Mouse (Mus musculus) C2C12 (cell line): Measurements from ENCODE around the gene Setx. TPM values are rescaled to one million over a fixed set of nuclear protein-coding genes. Genes with fewer than 3 reads are reported as not detected.
A peak's percentile ranks its signal among the peaks of the same experiment; 100 is the strongest.

Source experiments
- H3K27me3 ChIP-seq: one replicate; pipeline ENCODE4 v1.6.1; 2011; ENCODE audit not compliant: control insufficient read depth, insufficient read depth, insufficient read length
- H3K36me3 ChIP-seq: one replicate; pipeline ENCODE4 v1.6.1; 2011; ENCODE audit not compliant: control insufficient read depth, insufficient read depth
- H3K4me3 ChIP-seq: one replicate; pipeline ENCODE4 v1.5.1; 2011; ENCODE audit warnings: mild to moderate bottlenecking, control low read depth; ENCODE audit not compliant: poor library complexity, insufficient read depth, severe bottlenecking
- H3K79me2 ChIP-seq: one replicate; pipeline ENCODE4 v1.6.1; 2011; ENCODE audit not compliant: control insufficient read depth, insufficient read depth
- H3K79me3 ChIP-seq: one replicate; pipeline ENCODE4 v1.6.1; 2011; ENCODE audit warnings: low read depth, control low read depth
- H3ac ChIP-seq: one replicate; pipeline ENCODE3; 2011; ENCODE audit warnings: low read depth; ENCODE audit not compliant: control insufficient read depth, insufficient read length
- CEBPB ChIP-seq: IDR thresholded peaks from one replicate; pipeline ENCODE4 v1.6.1; 2011; ENCODE audit warnings: low read depth, mild to moderate bottlenecking, control low read depth, moderate library complexity
- CTCF ChIP-seq: IDR thresholded peaks from one replicate; pipeline ENCODE4 v1.5.1; 2011; ENCODE audit not compliant: control insufficient read depth, insufficient read depth, insufficient read length
- FOSL1 ChIP-seq: IDR thresholded peaks from one replicate; pipeline ENCODE4 v1.8.0; 2011; ENCODE audit warnings: mild to moderate bottlenecking, low read length; ENCODE audit not compliant: poor library complexity, insufficient read depth, severe bottlenecking
- MAX ChIP-seq: IDR thresholded peaks from one replicate; pipeline ENCODE4 v1.6.1; 2011; ENCODE audit warnings: mild to moderate bottlenecking, control low read depth
- MYOD1 ChIP-seq: IDR thresholded peaks from one replicate; pipeline ENCODE4 v1.6.1; 2011; ENCODE audit warnings: low read depth; ENCODE audit not compliant: control insufficient read depth, insufficient read length
- MYOG ChIP-seq: IDR thresholded peaks from one replicate; pipeline ENCODE4 v1.6.1; 2011; ENCODE audit not compliant: control insufficient read depth, insufficient read length; ENCODE audit errors: extremely low read depth
- USF1 ChIP-seq: IDR thresholded peaks from one replicate; pipeline ENCODE4 v1.6.1; 2011; ENCODE audit warnings: low read depth, mild to moderate bottlenecking, control low read depth, moderate library complexity
- polyA plus RNA-seq: library from polyadenylated mRNA; unstranded; fragments of >200 nt; fragmentation: generic; extraction: Trizol; gene quantifications from one replicate; pipeline ENCODE4 v1.2.1, GENCODE M21; 2012; ENCODE audit warnings: missing spikeins

Setx gene
- polyA plus RNA-seq, 1 experiment: 4.7 TPM

DNA sequence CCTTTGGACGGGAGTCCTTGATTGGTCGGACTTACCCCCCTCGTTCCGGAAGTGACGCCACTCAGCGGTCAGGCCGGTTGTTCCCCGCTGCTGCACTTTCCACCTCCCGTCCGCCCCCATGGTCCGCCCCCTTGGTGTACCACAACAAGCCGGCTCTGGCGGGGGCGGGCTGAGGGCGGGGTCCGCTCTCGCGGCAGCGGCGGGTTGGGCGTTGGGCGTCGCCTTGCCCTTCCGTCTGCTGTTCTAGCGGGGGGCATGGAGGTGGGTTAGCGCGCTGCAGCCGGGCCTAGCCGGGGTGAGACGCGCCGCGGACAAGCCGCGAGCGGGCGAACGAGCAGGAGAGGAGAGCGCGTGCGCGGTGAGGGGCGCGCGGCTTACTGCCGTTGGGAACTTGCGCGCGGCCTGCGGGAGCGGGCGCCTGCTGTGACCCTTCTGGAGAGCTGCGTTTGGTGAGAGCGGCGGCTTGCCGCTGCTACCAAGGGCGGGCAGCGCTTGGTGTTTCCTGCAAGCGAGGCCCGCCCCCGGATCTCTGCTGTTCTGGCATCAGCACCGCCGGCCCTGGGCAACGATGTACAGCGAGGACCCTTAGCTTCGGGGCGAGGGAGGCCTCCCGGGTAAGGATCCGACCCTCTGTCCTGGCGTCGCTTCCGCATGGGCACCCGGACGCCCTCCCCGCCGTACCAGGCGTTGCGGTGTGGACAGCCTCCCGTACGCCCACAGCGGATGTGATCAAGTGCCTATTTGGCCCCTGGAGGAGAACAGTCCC lies 1.1 kb downstream of the Setx start:
- Histone ChIP-seq H3K79me2 (peaks cover 26% of the 10 kb centered on the region), H3K27me3 (no peaks in the 10 kb centered on the region), H3K79me3 (peaks cover 21% of the 10 kb centered on the region), H3ac (peak overlapping the region; percentile 81), H3K4me3 (peak overlapping the region; percentile 72), H3K36me3 (peaks cover 24% of the 10 kb centered on the region)
- no peak for TF ChIP-seq CTCF
- peak; percentile 56 for TF ChIP-seq MAX

- peaks cover 21% of the 10 kb centered on the region for H3K79me3 ChIP-seq
- no peaks in the 10 kb centered on the region for H3K27me3 ChIP-seq
- H3K79me2 ChIP-seq: peaks cover 26% of the 10 kb centered on the region
- H3ac ChIP-seq: no peak overlapping the region
- no peak for TF ChIP-seq CTCF
- TF ChIP-seq MYOD1: no peak
- TF ChIP-seq FOSL1: no peak
- no peak for TF ChIP-seq USF1
- TF ChIP-seq MYOG: no peak
- TF ChIP-seq MAX: no peak
- TF ChIP-seq CEBPB: no peak
- H3K4me3 ChIP-seq: no peak overlapping the region
- H3K36me3 ChIP-seq: peaks cover 65% of the 10 kb centered on the region
Measured at GRCm38 (mm10) chr2:29130118-29130899, 6.3 kb downstream of the Setx start.

GRCm38 (mm10) chr2:29135161-29135560 lies 11.2 kb downstream of the Setx start:
- Histone ChIP-seq H3K79me2 (no peaks in the 10 kb centered on the region), H3ac (no peak overlapping the region), H3K79me3 (no peaks in the 10 kb centered on the region), H3K36me3 (peaks cover 78% of the 10 kb centered on the region), H3K4me3 (no peak overlapping the region), H3K27me3 (no peaks in the 10 kb centered on the region)
- TF ChIP-seq MAX (no peak), MYOD1 (no peak), FOSL1 (no peak), CEBPB (no peak), CTCF (no peak), USF1 (no peak), MYOG (no peak)

DNA sequence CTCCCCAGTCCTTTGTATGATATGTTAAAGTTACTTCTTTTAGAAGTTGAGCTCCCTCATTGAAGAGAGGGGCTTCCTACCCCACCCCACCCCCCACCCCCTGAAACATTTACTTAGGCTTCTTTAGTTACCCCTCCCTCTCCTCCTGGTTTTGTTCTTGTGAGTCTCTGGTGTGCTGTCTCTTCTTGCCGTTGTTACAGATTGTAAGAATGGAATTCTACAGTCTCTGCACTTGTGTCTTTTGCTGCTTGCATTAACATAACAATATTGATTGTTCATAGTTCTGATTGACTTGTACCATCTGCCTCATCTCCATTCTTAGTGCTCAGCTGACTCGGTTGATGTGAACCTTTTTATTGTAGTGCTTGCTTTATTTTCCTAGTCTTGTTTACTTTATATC lies 28.0 kb downstream of the Setx start:
- TF ChIP-seq FOSL1 (no peak), MYOG (no peak), CEBPB (no peak), CTCF (no peak), MAX (no peak), MYOD1 (no peak)
- H3K79me2 ChIP-seq: no peaks in the 10 kb centered on the region
- H3K36me3 ChIP-seq: peaks cover 75% of the 10 kb centered on the region
- H3K27me3 ChIP-seq: no peaks in the 10 kb centered on the region
- no peaks in the 10 kb centered on the region for H3K79me3 ChIP-seq
- no peak overlapping the region for H3K4me3 ChIP-seq
- H3ac ChIP-seq: no peak overlapping the region

DNA sequence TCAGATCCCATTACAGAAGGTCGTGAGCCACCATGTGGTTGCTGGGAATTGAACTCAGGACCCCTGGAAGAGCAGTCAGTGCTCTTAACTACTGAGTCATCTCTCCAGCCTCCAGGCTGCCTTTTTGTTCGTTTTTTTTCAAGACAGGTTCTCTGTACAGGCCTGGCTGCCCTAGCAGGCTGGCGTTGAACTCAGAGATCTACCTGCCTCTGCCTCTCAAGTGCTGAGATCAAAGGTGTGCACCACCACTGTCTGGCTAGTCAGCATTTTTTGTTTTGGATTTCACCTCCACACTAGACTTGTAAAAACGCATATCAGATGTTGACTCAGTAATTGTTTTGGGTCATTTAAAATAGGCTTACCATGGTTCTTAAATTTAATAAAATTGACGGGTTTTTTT lies 44.1 kb downstream of the Setx start:
- Histone ChIP-seq H3K36me3 (peaks cover 78% of the 10 kb centered on the region), H3K79me3 (no peaks in the 10 kb centered on the region), H3K79me2 (no peaks in the 10 kb centered on the region), H3ac (no peak overlapping the region), H3K27me3 (no peaks in the 10 kb centered on the region), H3K4me3 (no peak overlapping the region)
- TF ChIP-seq MYOG: no peak
- TF ChIP-seq USF1: no peak
- no peak for TF ChIP-seq FOSL1
- TF ChIP-seq MYOD1: no peak
- TF ChIP-seq MAX: no peak
- TF ChIP-seq CEBPB: no peak
- no peak for TF ChIP-seq CTCF

- Histone ChIP-seq H3K27me3 (no peaks in the 10 kb centered on the region), H3K79me2 (no peaks in the 10 kb centered on the region), H3K36me3 (peaks cover 78% of the 10 kb centered on the region), H3K79me3 (no peaks in the 10 kb centered on the region), H3K4me3 (no peak overlapping the region), H3ac (no peak overlapping the region)
- TF ChIP-seq CEBPB (no peak), MYOG (no peak), FOSL1 (no peak), USF1 (no peak), CTCF (no peak), MAX (no peak), MYOD1 (no peak)
Measured at GRCm38 (mm10) chr2:29174887-29175286, 50.9 kb downstream of the Setx start.
